Mouse (Mus musculus) embryonic stem cell, embryonic (primary cell): ENCODE measurements around the gene Aasdh.

Source experiments
- CTCF ChIA-PET, 4 experiments: fragments of 300-600 bp in 2 of 4; fragments of 350-600 bp in 2 of 4; sonication (Branson Sonifier 250); formaldehyde crosslinking; loops; one replicate each; lab custom pipeline; 2022; ENCODE audit warnings: inconsistent platforms in 2 of 4; lab: Charles Lee
- POLR2A ChIA-PET, 4 experiments: fragments of 300-600 bp in 2 of 4; fragments of 350-600 bp in 2 of 4; sonication (Branson Sonifier 250); formaldehyde crosslinking; loops; one replicate each; lab custom pipeline; 2022; ENCODE audit warnings: antibody characterized with exemption in 4 of 4, inconsistent platforms in 1 of 4; lab: Charles Lee

The Aasdh gene

DNA sequence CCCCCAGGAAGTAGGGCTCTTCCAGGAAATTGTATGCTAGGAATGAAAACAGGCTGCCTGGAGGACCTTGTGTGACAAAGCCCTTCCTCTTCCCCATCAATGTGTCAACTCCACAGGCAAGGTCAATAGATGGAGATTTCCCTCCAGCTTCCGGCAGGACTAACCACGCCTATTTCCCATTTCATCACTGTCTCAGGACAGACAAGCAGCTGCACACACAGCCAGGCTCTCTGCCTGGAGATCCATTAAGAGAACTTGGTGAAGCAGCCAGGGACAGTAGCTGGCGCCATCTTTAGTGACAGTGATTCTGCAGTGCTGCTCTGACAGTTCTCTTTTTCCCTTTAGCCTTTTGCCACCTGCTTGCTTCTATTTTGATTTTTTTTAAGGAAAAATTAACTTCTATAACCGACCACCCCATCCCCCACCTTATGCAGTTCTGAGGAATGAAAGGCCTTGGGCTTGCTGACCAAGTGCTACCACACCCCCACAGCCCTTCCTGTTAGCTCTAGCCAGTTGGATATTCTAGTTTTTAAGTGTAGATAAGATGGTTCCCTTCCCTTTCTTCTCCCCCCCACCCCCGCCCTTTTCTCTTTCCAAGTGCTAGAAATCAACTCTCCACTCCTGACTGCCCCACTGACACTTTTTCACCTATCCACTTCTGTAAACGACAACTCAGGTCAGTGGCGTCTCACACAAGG is 24.0 kb upstream of the Aasdh start:
- CTCF ChIA-PET, result interaction anchor here in 1 of 4 experiments (0.6 kb wide), 1 partner anchor 60 kb away, joined by 5 read pairs; no protein-coding TSS in a partner anchor

DNA sequence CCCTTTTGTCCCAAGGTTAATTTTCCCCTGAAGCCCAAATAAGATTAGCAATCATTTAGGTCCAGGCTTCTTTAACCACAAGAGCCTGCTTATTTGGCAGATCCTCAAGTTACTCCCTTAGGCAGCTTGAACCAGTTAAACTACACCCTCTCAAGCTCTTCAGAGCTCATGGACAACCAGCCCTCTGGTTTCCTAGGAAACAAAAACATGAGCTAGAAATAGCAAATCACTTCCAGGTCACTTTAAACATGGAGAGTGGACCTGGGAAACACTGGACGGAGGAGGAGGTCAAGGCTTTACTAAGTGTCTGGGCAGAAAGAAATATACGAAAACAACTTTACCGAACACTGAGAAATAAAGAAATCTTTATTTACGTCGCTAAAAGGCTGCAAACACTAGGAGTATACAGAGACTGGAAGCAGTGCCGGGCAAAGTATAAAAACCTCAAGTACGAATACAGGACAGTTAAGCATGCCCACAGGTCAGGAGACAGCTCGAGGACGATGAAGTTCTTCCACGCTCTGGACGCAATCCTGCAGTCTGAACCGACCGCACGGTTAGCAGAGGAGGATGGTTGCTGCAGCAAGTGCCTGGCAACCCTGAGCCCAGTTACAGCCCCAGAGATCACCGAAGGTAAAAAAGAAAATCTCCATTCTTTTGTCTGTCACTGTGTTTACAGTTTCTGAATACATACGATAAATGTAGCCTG is 23.0 kb upstream of the Aasdh start:
- ChIA-PET POLR2A (interaction anchor here in 3 of 4 experiments (0.6 to 27.3 kb wide), 12 partner anchors 10 to 58 kb away, joined by 3 to 768 read pairs (median 10); partner anchors contain the start of genes Paics (in 3 of the 3), Ppat (in 3 of the 3) and Aasdh (in 1 of the 3)), CTCF (no interaction called here)

More for the DNA sequence above, 24.0 kb upstream of the Aasdh start:
- POLR2A ChIA-PET, result interaction anchor here in 3 of 4 experiments (0.7 to 27.3 kb wide), 13 partner anchors 9 to 31 kb away, joined by 3 to 768 read pairs (median 5); partner anchors contain the start of genes Paics (in 3 of the 3), Ppat (in 3 of the 3) and Aasdh (in 1 of the 3)

GRCm38 (mm10) chr5:76924296-76924695 is 19.0 kb upstream of the Aasdh start:
- ChIA-PET POLR2A (interaction anchor here in 3 of 4 experiments (0.7 to 27.3 kb wide), 7 partner anchors 14 to 147 kb away, joined by 3 to 768 read pairs (median 9); partner anchors contain the start of genes Aasdh (in 2 of the 3), Paics (in 2 of the 3) and Ppat (in 2 of the 3)), CTCF (no interaction called here)

DNA sequence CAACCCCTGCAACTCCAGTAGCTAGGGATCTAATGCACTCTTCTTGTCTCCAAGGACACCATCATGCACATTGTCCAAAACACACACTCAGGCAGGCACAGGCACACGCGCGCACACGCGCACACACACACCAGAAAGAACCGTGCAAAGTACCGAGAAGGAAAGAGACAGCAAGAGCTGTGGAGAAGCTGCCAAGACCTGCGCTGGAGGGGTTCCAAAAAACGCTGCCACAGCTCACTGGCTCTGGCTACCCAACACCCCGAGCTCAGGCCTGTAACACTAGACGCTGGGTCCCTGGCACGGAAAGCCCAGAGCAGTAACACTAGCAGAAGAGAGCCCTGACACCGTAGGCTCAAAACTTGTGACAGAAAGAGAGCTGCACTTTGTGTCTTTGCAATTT is 18.1 kb upstream of the Aasdh start:
- CTCF ChIA-PET, result no interaction called here
- POLR2A ChIA-PET, result interaction anchor here in 3 of 4 experiments (0.7 to 27.3 kb wide), 12 partner anchors 11 to 148 kb away, joined by 3 to 768 read pairs (median 4); partner anchors contain the start of genes Aasdh (in 2 of the 3), Paics (in 2 of the 3) and Ppat (in 2 of the 3)

DNA sequence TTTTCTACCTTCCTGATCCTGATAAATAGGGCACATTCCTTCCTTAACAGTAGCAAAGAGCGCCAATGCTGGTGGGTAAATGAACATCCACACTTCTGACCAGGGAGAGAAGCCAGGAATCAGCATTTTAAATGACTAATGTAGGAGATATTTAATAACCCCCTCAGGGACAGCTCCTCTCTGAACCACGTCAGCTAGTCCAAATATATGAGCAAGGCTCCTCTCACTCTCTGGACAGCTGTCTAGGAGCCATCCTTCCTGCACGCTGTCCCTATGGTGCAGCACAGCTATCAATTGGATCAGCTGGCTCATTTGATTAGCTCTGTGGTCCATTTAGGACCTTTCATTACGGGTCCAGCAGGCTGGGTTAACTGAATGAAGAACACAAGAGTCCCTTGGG is 17.5 kb upstream of the Aasdh start:
- ChIA-PET POLR2A (interaction anchor here in 2 of 4 experiments (0.9 to 27.3 kb wide), 9 partner anchors 11 to 61 kb away, joined by 3 to 768 read pairs (median 8); partner anchors contain the start of genes Aasdh (in 2 of the 2), Paics (in 2 of the 2) and Ppat (in 2 of the 2)), CTCF (no interaction called here)

DNA sequence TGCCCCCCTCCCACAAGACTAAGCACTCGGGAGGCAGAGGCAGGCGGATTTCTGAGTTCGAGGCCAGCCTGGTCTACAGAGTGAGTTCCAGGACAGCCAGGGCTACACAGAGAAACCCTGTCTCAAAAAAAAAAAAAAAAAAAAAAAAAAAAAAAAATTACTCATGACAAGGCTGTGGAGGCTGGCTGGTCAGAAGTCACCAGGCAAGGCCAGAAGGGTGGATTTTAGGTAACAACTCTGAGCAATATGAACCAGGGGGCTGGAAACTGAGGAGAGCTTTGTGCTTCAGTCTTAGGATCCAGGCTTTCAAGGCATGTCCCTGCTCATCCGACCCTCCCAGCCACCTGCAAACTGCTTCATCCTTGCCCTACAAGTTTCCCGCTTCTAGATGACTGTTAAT is 7.2 kb upstream of the Aasdh start:
- ChIA-PET CTCF (interaction anchor here in 1 of 4 experiments (0.7 to 1.0 kb wide), 2 partner anchors 53 to 333 kb away, joined by 4 read pairs; no protein-coding TSS in a partner anchor), POLR2A (interaction anchor here in 3 of 4 experiments (0.6 to 27.3 kb wide), 14 partner anchors 11 to 342 kb away, joined by 3 to 768 read pairs (median 3); partner anchors contain the start of genes Paics (in 2 of the 3) and Ppat (in 2 of the 3))

DNA sequence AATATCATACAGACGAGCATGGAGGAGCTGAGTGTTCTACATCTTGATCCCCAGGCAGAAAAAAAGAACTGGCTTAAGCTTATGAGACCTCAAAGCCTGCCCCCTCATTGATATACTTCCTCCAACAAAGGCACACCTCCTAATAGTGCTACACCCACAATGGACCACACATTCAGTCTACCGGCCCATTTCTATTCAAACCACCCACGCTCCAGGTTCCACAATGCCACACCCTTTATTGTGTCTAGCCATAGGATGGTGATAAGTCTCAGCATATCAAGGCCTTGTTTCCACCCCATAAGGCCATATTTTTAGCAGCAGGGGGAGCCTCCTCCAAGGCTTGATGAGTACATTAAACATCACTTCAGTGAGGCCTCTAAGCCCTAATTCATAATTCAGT is 5.5 kb upstream of the Aasdh start:
- POLR2A ChIA-PET, result interaction anchor here (0.6 to 27.3 kb wide), 17 partner anchors 9 to 1803 kb away, joined by 3 to 768 read pairs (median 3); partner anchors contain the start of genes Paics (in 2 of the 4) and Ppat (in 2 of the 4)
- CTCF ChIA-PET, result interaction anchor here in 1 of 4 experiments (0.6 kb wide), 1 partner anchor 33 kb away, joined by 7 read pairs; no protein-coding TSS in a partner anchor

GRCm38 (mm10) chr5:76906155-76906499 is 813 bp upstream of the Aasdh start:
- ChIA-PET POLR2A (interaction anchor here (0.5 to 27.3 kb wide), 23 partner anchors 8 to 397 kb away, joined by 3 to 768 read pairs (median 4); partner anchors contain the start of genes Paics (in 3 of the 4), Ppat (in 3 of the 4) and Srp72 (in 1 of the 4)), CTCF (interaction anchor here in 1 of 4 experiments (0.7 to 0.9 kb wide), 2 partner anchors 45 to 64 kb away, joined by 3 read pairs; partner anchors contain the start of gene Paics)

GRCm38 (mm10) chr5:76904713-76905404 is 455 bp downstream of the Aasdh start:
- CTCF ChIA-PET, result interaction anchor here in 2 of 4 experiments (0.7 to 1.0 kb wide), 2 partner anchors 52 to 467 kb away, joined by 3 read pairs; no protein-coding TSS in a partner anchor
- POLR2A ChIA-PET, result interaction anchor here (0.6 to 27.3 kb wide), 27 partner anchors 9 to 404 kb away, joined by 3 to 768 read pairs (median 3); partner anchors contain the start of genes Paics (in 3 of the 4), Ppat (in 3 of the 4) and Rest (in 1 of the 4)

DNA sequence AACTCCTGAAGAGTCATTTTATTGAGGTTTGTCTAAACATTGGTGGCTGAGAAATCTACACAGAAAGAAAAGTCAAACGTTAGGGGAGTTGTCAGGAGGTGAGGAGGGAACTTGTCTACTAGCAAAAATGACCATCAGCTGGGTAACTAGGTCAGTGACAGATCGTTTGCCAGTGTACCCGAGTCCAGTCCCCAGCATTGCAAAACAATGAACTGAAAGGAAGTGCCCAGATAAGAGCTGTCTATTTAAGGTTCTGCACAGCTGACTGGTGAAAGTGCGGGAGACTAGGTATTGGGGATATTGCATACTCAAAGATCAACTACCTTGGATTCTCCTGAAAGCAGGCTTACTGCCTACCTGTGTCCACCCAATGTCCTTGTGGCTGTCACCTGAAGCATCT is 3.2 kb downstream of the Aasdh start:
- ChIA-PET CTCF (interaction anchor here in 1 of 4 experiments (0.7 kb wide), 1 partner anchor 314 kb away, joined by 11 read pairs; no protein-coding TSS in a partner anchor), POLR2A (interaction anchor here in 2 of 4 experiments (0.7 to 2.4 kb wide), 8 partner anchors 8 to 321 kb away, joined by 3 to 13 read pairs (median 4); partner anchors contain the start of genes Paics (in 1 of the 2) and Ppat (in 1 of the 2))

- POLR2A ChIA-PET, result interaction anchor here in 3 of 4 experiments (0.5 to 1.5 kb wide), 5 partner anchors 11 to 264 kb away, joined by 3 to 6 read pairs (median 3); partner anchors contain the start of gene Aasdh (in 1 of the 3)
These were observed 12.2 kb downstream of the Aasdh start for GRCm38 (mm10) chr5:76893084-76893483.

GRCm38 (mm10) chr5:76892608-76893007 is 12.7 kb downstream of the Aasdh start:
- POLR2A ChIA-PET, result interaction anchor here in 2 of 4 experiments (0.5 to 1.5 kb wide), 2 partner anchors 11 to 12 kb away, joined by 4 to 6 read pairs; partner anchors contain the start of gene Aasdh (in 1 of the 2)
- CTCF ChIA-PET, result interaction anchor here in 2 of 4 experiments (0.7 kb wide), 3 partner anchors 92 to 895 kb away, joined by 3 to 4 read pairs (median 3); no protein-coding TSS in a partner anchor

More at GRCm38 (mm10) chr5:76893084-76893483, 12.2 kb downstream of the Aasdh start:
- CTCF ChIA-PET, result interaction anchor here in 3 of 4 experiments (0.6 to 0.7 kb wide), 4 partner anchors 77 to 895 kb away, joined by 3 to 4 read pairs (median 3); no protein-coding TSS in a partner anchor

GRCm38 (mm10) chr5:76887011-76887410 is 18.3 kb downstream of the Aasdh start:
- POLR2A ChIA-PET, result interaction anchor here in 1 of 4 experiments (1.1 kb wide), 1 partner anchor 18 kb away, joined by 3 read pairs; no protein-coding TSS in a partner anchor
- CTCF ChIA-PET, result no interaction called here

DNA sequence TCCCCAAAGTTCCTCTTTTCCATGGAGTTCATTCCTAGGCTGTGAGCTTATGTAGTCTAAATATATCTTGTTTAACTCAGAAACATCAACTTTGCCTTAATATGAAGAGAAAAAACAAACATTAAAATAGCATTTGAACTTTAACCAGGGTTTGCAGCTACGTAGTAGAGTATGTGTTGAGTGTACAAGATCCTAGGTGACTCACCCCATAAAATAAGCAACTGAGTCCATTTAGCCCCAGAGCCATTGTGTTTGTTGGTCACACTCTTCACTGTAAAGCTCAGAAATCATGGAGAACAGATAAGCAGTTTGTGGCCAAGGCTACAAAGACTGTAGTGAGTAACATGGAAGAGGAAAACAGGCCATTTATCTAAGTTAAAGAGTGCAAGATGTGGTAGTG is 21.2 kb downstream of the Aasdh start:
- CTCF ChIA-PET, result no interaction called here
- POLR2A ChIA-PET, result interaction anchor here in 2 of 4 experiments (1.0 to 1.7 kb wide), 4 partner anchors 10 to 110 kb away, joined by 3 to 5 read pairs (median 4); no protein-coding TSS in a partner anchor

DNA sequence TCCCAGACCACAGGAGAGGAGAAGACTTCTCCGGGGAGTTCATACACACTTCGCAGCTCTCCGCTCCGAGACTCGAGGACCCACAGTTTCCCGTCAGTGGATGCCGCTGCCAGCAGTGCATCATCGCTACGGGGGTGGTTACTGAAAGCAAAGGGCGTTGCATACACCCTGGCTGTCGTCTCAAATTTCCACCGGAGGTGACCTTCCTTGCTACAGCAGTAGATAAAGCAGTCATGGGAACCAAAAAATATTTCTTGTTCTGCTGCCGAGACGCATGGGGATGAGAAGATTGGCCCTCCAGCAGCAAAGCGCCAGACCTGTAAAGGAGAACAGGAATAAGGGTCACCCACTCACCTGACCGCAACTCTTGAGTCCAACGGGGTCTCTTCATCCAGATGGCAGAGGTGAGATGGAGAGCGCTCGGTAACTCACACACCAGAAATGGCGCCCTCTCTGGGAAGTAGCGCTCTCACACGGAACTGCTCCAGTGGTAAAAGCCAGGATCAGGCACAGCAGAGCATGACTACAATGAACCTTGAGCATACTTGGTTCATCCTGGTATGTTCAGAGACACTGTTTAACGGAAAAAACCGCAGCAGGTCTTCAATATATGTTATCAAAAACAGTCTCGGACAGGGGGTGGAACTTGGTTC is 29.1 kb downstream of the Aasdh start:
- POLR2A ChIA-PET, result interaction anchor here in 2 of 4 experiments (1.5 to 1.9 kb wide), 2 partner anchors 9 to 19 kb away, joined by 3 to 6 read pairs; no protein-coding TSS in a partner anchor
- CTCF ChIA-PET, result no interaction called here

DNA sequence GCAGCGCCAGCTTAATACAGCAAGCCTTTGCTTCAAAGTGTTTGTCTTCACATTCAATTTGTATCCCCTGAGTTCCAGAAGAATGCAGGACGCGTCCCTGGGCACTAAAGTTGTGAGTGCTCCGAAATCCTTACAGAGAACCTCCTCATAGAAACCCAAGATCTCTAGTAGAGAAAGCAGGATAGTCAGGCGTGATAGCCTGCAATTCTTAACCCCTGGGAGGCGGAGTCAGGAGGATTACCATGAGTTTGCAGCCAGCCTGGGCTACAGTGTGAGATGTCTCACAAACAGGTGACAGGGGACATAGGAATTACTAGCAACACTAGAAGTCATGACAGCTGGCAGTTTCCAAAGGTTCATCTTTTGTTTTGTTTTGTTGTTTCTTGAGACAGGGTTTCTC is 35.8 kb downstream of the Aasdh start:
- ChIA-PET POLR2A (interaction anchor here in 3 of 4 experiments (0.7 to 1.4 kb wide), 15 partner anchors 14 to 686 kb away, joined by 3 to 8 read pairs (median 3); partner anchors contain the start of genes Paics (in 2 of the 3), Ppat (in 2 of the 3), Aasdh (in 1 of the 3) and Spink2 (in 1 of the 3)), CTCF (interaction anchor here (0.5 to 1.0 kb wide), 5 partner anchors 12 to 301 kb away, joined by 3 to 6 read pairs (median 5); no protein-coding TSS in a partner anchor)
